ENCODE assay signal across 19 mouse cellular contexts in genomic region chr15:100670833-100671232, GRCm38 (mm10). TPM values are rescaled to one million over a fixed set of nuclear protein-coding genes. Genes with fewer than 3 reads are reported as not detected.
"Had no signal": no experiment of that assay in that cellular context is flagged by ENCODE, and none has a peak within 500 bp of the region (broad histone marks: within the 10 kb centered on the region; RNA-seq: fewer than 3 reads in every experiment).

No protein-coding gene starts in this region.

- H3K36me3 ChIP-seq: midbrain, embryonic 10.5 days; midbrain, embryonic 12.5 days; neural tube, embryonic 13.5 days; neural tube, embryonic 15.5 days had no signal

- H3K4me2 ChIP-seq: lung, embryonic 14.5 days; midbrain, embryonic 12.5 days; neural tube, embryonic 13.5 days; neural tube, embryonic 15.5 days had no signal

- DNase-seq: lung, adult 18-20 months; lung, embryonic 14.5 days; lung, postnatal 14 days; lung, postnatal 4 days; midbrain, embryonic 14.5 days; retina, postnatal 1 day; right cerebral cortex, adult 18-20 months; right cerebral cortex, postnatal 25 days; right cerebral cortex, postnatal 4 days; spleen, adult 18-20 months; thymus, adult 18-20 months; thymus, postnatal 25 days; thymus, postnatal 4 days had no signal

- H3K27me3 ChIP-seq: midbrain, embryonic 12.5 days had no signal

- H3K27ac ChIP-seq: midbrain, embryonic 10.5 days; midbrain, embryonic 12.5 days; neural tube, embryonic 13.5 days; neural tube, embryonic 15.5 days had no signal

- H3K9ac ChIP-seq: lung, embryonic 14.5 days; midbrain, embryonic 12.5 days; neural tube, embryonic 13.5 days; neural tube, embryonic 15.5 days had no signal

- ATAC-seq: midbrain, embryonic 16.5 days had no signal

- H3K4me3 ChIP-seq: midbrain, embryonic 10.5 days; midbrain, embryonic 12.5 days; myocyte; neural tube, embryonic 13.5 days; neural tube, embryonic 15.5 days had no signal

- H3K9me3 ChIP-seq: midbrain, embryonic 10.5 days; midbrain, embryonic 12.5 days; neural tube, embryonic 13.5 days; neural tube, embryonic 15.5 days had no signal

RNA-seq across cellular contexts. Expression of gene Bin2, which starts 1.5 kb away (rescaled TPM):
- polyA plus RNA-seq: myocyte had no signal
